Mouse (Mus musculus) forelimb bud, embryonic 11.5 days (tissue): ENCODE measurements around the gene Panx1.

Experiments used
- DNase-seq: peaks from one replicate; pipeline ENCODE4 v3.0.0-alpha.2; 2012; ENCODE audit warnings: low read depth, low spot score

Panx1 gene

DNA sequence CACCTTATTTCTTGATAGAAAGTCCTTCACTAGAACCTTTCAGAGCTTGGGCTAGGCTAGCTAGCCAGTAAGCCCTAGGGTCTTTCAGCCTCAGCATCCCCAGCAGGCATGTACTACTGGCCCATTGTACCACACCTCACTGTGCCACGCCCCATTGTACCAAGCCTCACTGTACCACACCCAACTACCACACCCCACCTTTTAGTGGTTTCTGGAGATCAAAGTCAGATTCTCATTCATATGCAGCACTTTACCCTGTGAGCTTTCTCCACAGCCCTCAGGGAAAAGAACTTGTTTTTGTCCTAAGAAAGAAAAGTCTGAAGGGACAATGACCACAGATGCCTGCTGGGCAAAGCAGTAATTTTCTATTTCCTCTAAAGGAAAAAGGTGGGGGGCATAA lies 22.2 kb downstream of the Panx1 start:
- no peak for DNase-seq

DNA sequence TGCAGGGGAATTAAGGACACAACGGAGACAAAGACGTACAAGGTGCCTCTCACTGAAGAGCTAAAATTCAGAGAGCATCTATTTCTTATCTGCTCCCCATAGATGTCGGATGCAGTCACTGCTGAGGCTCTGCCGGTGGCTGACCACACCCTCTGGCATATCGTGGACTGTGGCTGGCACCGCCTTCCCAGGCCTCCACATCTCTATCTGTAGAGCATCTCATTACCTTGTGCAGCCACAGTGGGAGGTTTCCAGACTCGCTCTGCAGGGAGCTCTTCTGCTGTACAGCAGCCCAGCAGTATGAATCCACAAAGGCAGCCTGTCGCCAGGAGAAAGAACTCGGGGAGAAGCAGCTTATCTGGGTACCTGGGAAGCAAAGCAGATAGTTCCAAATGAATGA lies 24.1 kb downstream of the Panx1 start:
- no peak for DNase-seq

DNA sequence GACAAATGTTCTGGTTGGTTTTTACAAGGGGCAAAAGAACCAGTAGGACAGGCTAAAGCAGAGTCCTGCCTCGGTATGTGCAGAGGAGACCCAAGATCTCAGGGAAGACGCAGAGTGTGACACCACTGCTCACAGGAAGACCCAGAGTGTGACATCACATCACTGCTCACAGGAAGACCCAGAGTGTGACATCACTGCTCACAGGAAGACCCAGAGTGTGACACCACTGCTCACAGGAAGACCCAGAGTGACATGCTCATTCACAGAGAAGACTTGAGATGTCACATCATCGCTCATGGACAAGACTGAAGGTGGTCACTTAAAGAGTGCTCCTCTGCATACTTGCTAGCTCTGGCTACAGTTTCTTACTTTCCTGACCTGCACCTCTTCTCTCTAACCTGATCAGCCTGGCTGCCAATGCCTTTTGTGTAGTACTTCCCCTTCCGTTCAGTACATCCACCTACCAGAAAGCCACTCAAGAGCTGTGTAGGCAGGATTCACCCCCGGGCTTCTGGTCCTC lies 24.7 kb downstream of the Panx1 start:
- no peak for DNase-seq

- DNase-seq, result no peak
Measured at GRCm38 (mm10) chr9:15018756-15019131, 26.5 kb downstream of the Panx1 start.

DNA sequence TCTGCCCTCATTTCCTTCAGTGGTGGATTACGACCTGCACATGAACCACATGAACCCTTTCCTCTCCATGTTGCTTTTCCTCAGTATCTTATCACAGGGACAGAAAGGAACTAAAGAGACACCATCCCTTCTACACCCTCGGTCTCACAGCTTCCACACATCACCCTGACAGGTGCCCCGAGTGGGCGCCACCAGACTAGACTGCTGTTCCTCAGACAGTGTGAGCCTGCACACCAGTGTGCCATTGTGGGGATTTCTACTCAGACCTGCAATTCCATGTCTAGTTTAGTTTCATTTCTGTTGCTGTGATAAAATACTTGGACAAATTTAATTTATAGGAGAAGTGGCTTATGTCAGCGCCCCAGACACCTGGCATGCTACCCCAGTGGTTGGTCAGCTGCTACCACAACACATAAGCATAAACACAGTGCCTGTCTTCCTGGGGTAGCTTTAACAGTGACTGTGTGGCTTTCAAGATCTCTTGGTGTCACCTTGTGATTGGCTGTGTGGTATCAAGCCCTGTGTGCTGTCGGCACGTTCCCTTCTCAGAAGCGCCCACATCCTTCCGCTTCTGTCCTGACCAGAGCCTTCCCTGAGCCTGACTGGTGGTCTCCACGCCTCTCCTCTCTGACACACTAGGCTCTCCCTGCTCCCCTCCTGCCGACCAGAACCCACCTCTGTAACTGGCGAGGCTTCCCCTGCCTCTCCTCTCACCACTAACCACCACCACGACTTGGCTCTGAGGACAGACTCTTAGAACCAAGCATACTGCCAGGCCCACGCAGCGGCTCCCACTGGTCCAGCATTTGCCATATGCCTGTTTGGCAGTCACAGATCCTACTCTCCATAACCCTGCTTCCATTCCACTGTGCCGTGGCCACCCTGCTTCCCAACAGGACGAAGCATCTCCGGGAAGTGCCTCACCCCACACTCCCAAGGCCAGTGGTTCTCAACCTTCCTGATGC lies 27.2 kb downstream of the Panx1 start:
- no peak for DNase-seq

GRCm38 (mm10) chr9:15015223-15015956 lies 29.9 kb downstream of the Panx1 start:
- peak; percentile 74 for DNase-seq

- DNase-seq, result no peak
Measured at GRCm38 (mm10) chr9:15007566-15007965, 37.7 kb downstream of the Panx1 start.

DNA sequence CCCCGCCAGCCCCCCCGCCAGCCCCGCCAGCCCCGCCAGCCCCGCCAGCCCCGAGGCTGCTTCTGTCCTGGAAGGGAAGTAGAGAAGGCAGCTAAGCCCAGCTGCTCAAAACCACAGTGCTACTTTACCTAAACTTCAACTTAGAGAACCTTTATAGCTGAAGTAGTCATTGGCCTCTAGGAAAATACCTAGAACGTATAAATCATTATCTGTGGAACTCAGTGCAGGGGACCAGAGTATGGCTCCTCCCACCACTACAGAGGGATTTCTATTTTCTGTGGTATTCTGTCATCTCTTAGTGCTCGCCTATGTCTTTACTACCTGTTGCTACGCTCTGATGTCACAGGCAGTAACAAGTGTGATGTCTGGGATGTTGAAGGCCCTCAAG lies 41.0 kb downstream of the Panx1 start:
- no peak for DNase-seq

- peak; percentile 14 for DNase-seq
Measured at GRCm38 (mm10) chr9:15003676-15004297, 41.5 kb downstream of the Panx1 start.

GRCm38 (mm10) chr9:15002995-15003613 lies 42.2 kb downstream of the Panx1 start:
- DNase-seq, result no peak

DNA sequence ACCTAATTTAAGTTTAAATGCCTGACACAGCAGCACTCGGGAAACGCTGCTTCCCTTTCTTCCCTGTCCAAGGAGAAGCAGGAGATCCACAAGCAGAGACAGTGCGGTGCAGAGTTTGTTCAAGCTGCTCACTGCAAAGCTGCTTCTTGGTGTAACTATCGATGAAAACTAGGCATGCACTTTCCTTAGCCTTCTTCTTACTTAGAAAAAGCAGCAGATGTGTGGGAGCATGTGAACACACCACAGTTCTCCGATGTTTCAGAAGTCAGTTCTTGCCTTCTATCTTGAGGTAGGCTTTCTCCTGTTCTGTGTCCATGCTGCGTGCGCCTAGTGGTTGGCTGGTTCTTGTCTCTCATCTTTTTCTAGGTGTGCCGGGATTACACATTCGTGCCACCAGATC lies 46.5 kb downstream of the Panx1 start:
- no peak for DNase-seq

DNA sequence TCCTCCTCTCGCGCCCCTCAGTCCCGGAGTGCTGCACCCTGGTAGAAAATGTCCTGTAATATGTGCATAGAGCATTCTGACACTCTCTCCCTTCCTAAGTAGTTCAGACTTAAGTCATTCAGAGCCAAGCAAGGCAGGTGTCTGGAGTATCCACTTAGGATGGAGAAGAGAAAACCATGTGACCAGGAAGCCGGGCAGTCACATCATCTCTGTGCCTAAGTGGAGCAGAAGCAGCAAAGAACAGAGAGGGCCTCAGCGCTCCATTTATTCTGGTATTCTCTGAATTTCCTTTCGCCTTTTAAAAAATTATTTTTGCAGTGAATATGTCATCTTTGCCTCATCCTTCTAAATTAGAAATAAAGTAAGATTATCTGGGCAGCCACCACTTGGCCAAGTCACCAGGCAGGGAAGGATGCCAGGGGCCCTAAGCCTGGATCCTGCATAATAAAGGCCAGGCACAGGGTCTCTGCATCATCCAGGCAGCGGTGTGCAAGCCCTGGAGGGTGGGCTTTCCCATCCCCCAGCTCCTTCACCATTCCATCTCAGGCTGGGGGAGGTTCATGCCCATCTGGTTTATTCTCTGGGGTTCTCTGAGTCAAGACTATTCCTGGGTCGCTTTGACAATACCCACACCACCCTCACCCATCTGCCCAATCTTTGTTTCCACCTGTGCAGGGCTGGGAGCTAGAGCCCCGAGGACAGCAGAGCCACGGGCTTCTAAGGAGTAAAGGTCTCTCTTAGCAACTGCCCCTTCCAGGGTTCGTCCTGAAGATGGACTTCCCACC lies 47.8 kb downstream of the Panx1 start:
- DNase-seq, result no peak

DNA sequence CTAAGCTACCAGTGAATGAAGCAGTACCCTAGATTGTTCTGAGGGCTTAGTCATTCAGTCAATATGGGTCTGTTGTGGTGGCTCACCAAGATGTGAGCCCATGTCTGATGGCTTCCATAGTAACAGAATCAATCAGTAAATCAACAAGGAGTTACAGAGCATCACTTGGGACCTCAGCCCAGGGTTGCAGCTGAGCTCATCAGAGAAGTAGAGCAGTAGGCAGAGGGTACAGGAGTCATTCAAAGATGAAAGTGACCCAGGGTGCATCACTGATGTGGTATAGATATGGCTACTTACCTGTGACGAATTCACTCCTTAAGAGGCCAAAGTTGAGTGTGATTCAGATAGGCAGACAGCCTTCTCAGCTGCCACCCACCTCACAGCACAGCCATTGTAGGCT lies 49.8 kb downstream of the Panx1 start:
- no peak for DNase-seq

DNA sequence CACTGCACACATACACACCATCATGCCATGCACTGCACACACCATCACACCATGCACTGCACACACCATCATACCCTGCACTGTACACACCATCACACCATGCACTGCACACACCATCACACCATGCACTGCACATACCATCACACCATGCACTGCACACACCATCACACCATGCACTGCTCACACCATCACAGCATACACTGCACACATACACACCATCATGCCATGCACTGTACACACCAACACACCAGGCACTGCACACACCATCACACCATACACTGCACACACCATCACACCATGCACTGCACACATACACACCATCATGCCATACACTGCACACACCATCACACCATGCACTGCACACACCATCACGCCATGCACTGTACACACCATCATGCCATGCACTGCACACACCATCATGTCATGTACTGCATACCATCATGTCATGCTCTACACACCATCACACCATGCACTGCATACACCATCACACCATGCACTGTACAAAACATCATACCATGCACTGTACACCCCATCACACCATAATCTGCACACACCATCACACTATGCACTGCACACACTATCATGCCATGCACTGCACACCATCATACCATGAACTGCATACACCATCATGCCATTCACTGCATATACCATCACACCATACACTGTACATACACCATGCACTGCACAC lies 56.5 kb downstream of the Panx1 start:
- DNase-seq, result no peak

GRCm38 (mm10) chr9:14983141-14983540 lies 62.1 kb downstream of the Panx1 start:
- no peak for DNase-seq

GRCm38 (mm10) chr9:14982683-14983082 lies 62.6 kb downstream of the Panx1 start:
- no peak for DNase-seq

GRCm38 (mm10) chr9:14981539-14982155 lies 63.6 kb downstream of the Panx1 start:
- DNase-seq, result no peak

GRCm38 (mm10) chr9:14974251-14975232 lies 70.7 kb downstream of the Panx1 start:
- DNase-seq, result no peak

DNA sequence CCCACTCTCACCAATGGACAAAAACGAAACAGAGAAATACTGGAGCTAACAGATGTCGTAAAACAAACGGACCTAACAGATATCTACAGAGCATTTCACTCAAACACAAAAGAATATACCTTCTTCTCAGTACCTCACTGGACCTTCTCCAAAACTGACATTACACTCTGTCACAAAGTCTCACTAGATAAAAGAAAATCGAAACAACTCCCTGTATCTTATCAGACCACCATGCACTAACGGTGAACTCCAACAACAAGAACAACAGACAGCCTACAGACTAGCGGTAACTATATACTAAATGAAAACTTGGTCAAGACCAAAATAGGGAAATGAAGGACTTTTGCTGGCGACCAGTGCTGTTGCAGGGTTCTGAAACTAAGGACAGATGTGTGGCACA lies 71.5 kb downstream of the Panx1 start:
- DNase-seq, result no peak
